Mouse (Mus musculus) embryonic fibroblast, embryonic 13.5 days (primary cell): ENCODE data around the gene Gsto2.

Source experiments
- CTCF ChIP-seq: IDR thresholded peaks from 2 replicates; pipeline ENCODE4 v1.5.1; 2011; ENCODE audit warnings: mild to moderate bottlenecking, control low read depth, low read length, moderate library complexity, borderline replicate concordance; ENCODE audit not compliant: insufficient read depth
- POLR2A ChIP-seq: IDR thresholded peaks from 2 replicates; pipeline ENCODE4 v1.6.1; 2011; ENCODE audit warnings: low read depth, mild to moderate bottlenecking, control low read depth, low read length, moderate library complexity

GRCm38 (mm10) chr19:47891562-47892312, 26.4 kb downstream of the Gsto2 start:
- TF ChIP-seq CTCF: no peak
- TF ChIP-seq POLR2A: 0 out of 2 replicates have a peak, but pooled peaks have one; percentile 11
